Mouse (Mus musculus) testis, adult 2 months (tissue): Measurements from ENCODE around the gene Ppib.

Experiments used
- CTCF ChIP-seq: fragments of 200-500 bp; IDR thresholded peaks from 2 replicates; pipeline ENCODE4 v1.5.1; 2012; ENCODE audit warnings: low read depth, mild to moderate bottlenecking, inconsistent platforms, low read length, moderate library complexity; ENCODE audit not compliant: control insufficient read depth, insufficient read depth, insufficient replicate concordance
- POLR2A ChIP-seq: fragments of 200-500 bp; IDR thresholded peaks from 2 replicates; pipeline ENCODE4 v1.6.1; 2012; ENCODE audit warnings: low read depth, mild to moderate bottlenecking, inconsistent platforms, low read length, moderate library complexity; ENCODE audit not compliant: control insufficient read depth

DNA sequence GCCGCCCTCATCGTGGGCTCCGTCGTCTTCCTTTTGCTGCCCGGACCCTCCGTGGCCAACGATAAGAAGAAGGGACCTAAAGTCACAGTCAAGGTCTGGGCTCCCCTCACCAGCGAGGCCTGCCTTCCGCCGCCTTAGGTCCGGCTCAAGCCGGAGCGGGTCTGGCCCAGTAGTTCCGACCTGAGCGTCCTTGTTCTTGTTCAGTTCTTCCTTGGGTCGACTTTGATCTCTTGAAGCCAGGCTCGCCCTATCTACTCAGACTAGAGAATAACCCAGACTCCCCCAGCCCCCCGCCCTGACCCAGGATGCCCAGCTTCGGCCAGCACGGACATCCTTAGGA is 256 bp downstream of the Ppib start:
- TF ChIP-seq POLR2A (no peak), CTCF (no peak)
